Mouse (Mus musculus): ENCODE measurements around the gene Shf. TPM values are rescaled to one million over a fixed set of nuclear protein-coding genes. Genes with fewer than 3 reads are reported as not detected.
"Not testable (repeated sequence)": the region's sequence is repeated elsewhere in the genome, so short reads cannot be mapped to it uniquely, and the experiment has no call there.

Gene Shf
- polyA plus RNA-seq (2014; fragmentation: Nextera tagmentation; extraction: Ambion mirVana) = 10.3 and 11.7 TPM in 2 replicates

GRCm38 (mm10) chr2:122368995-122369739 is at the start of gene Shf:
Gene Shf (minus strand): TSS chr2:122369162.
- Histone ChIP-seq H3K36me3 (ENCODE audit: control insufficient read depth, insufficient read depth, low read length) (no peaks in the 10 kb centered on the region), H3K27me3 (ENCODE audit: control insufficient read depth, insufficient read depth, low read length) (0 out of 2 replicates have a peak, but pooled peaks cover 2% of the 10 kb centered on the region), H3K9me3 (ENCODE audit: control insufficient read depth, low read length) (no peaks in the 10 kb centered on the region), H3K27ac (ENCODE audit: low read depth, low read length) (peak within 1 kb of the TSS; percentile 60), H3K4me1 (replicated peaks; ENCODE audit: control insufficient read depth, insufficient read depth, low read length) (peaks cover 9% of the 10 kb centered on the region; the same call in 1 of the 2 replicates), H3K4me2 (replicated peaks; ENCODE audit: low read depth, low read length) (peak within 1 kb of the TSS; percentile 87), H3K9ac (ENCODE audit: low read depth, low read length) (peak within 1 kb of the TSS; percentile 96), H3K4me3 (ENCODE audit: low read depth, low read length) (peak within 1 kb of the TSS; percentile 93)
- ATAC-seq (ENCODE audit: low FRiP score) (peak; percentile 94), DNase-seq (ENCODE audit: low spot score) (peak; percentile 88)
- under 1% methylated on average over 40 of the region's 54 CpGs for WGBS

DNA sequence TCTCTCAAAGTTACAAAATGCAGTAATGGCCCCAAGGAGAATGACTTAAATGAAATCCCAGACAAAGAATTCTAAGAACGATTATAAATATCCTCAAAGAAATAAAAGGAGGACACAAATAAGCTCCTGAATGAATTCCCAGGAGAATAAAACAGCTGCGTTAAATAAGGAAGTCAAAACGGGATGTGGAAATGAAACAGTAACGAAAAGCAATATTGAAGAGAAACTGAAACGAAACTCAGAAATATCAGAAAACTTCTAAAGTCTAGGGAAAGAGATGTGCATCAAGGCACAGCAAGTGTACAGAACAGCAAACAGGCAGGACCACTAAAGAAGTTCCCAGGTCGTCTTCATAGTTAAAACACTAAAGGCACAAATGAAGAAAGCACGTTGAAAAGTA is 40.0 kb upstream of the Shf start:
- H3K36me3 ChIP-seq (ENCODE audit: control insufficient read depth, insufficient read depth, low read length) = no peaks in the 10 kb centered on the region
- H3K4me2 ChIP-seq (replicated peaks; ENCODE audit: low read depth, low read length) = no peak overlapping the region
- H3K9ac ChIP-seq (ENCODE audit: low read depth, low read length) = no peak overlapping the region
- no peaks in the 10 kb centered on the region for H3K27me3 ChIP-seq (ENCODE audit: control insufficient read depth, insufficient read depth, low read length)
- H3K4me3 ChIP-seq (ENCODE audit: low read depth, low read length) = no peak overlapping the region
- no peak for ATAC-seq (ENCODE audit: low FRiP score)
- no peak for DNase-seq (ENCODE audit: low spot score)
- no peak overlapping the region for H3K27ac ChIP-seq (ENCODE audit: low read depth, low read length)
- WGBS = 85% methylated on average over 7 of the region's 7 CpGs
- no peaks in the 10 kb centered on the region for H3K9me3 ChIP-seq (ENCODE audit: control insufficient read depth, low read length)
- no peaks in the 10 kb centered on the region for H3K4me1 ChIP-seq (replicated peaks; ENCODE audit: control insufficient read depth, insufficient read depth, low read length)

- Histone ChIP-seq H3K27me3 (ENCODE audit: control insufficient read depth, insufficient read depth, low read length) (no peaks in the 10 kb centered on the region), H3K9me3 (ENCODE audit: control insufficient read depth, low read length) (no peaks in the 10 kb centered on the region), H3K9ac (ENCODE audit: low read depth, low read length) (no peak overlapping the region), H3K4me3 (ENCODE audit: low read depth, low read length) (no peak overlapping the region), H3K4me1 (replicated peaks; ENCODE audit: control insufficient read depth, insufficient read depth, low read length) (no peaks in the 10 kb centered on the region), H3K4me2 (replicated peaks; ENCODE audit: low read depth, low read length) (no peak overlapping the region), H3K36me3 (ENCODE audit: control insufficient read depth, insufficient read depth, low read length) (no peaks in the 10 kb centered on the region), H3K27ac (ENCODE audit: low read depth, low read length) (no peak overlapping the region)
- DNase-seq (ENCODE audit: low spot score) (no peak), ATAC-seq (ENCODE audit: low FRiP score) (no peak)
- 89% methylated on average over 2 of the region's 2 CpGs for WGBS
Observed at GRCm38 (mm10) chr2:122407607-122408006, 38.6 kb upstream of the Shf start.

DNA sequence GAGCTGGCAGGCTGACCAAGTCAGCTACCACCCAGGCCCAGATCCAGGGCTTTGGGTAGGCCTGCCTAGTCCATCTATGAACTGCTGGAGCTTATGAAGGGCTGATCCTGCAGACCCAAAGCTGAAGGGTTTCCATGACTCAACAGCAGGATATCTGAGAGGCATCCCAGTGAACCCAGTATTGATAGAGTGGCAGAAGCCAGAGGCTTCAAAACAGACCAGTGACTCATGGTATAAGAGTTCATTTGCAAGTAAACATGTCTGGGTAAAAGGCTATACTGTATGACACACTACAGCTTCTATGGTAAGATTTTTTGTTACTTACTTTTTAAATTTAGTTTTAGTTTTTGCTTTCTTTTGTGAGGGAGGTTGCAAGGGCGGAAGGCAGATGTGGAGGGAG is 27.2 kb upstream of the Shf start:
- WGBS = 96% methylated on average over 1 of the region's 1 CpGs

GRCm38 (mm10) chr2:122387135-122387534 is 18.2 kb upstream of the Shf start:
- not testable (repeated sequence) for H3K36me3 ChIP-seq (ENCODE audit: control insufficient read depth, insufficient read depth, low read length); H3K9me3 ChIP-seq (ENCODE audit: control insufficient read depth, low read length); H3K4me2 ChIP-seq (replicated peaks; ENCODE audit: low read depth, low read length); ATAC-seq (ENCODE audit: low FRiP score); DNase-seq (ENCODE audit: low spot score); H3K27ac ChIP-seq (ENCODE audit: low read depth, low read length); H3K4me1 ChIP-seq (replicated peaks; ENCODE audit: control insufficient read depth, insufficient read depth, low read length); H3K9ac ChIP-seq (ENCODE audit: low read depth, low read length); H3K27me3 ChIP-seq (ENCODE audit: control insufficient read depth, insufficient read depth, low read length); H3K4me3 ChIP-seq (ENCODE audit: low read depth, low read length)
- WGBS = 93% methylated on average over 3 of the region's 3 CpGs

More for the DNA sequence above, 27.2 kb upstream of the Shf start:
- Histone ChIP-seq H3K4me2 (replicated peaks; ENCODE audit: low read depth, low read length) (no peak overlapping the region), H3K27me3 (ENCODE audit: control insufficient read depth, insufficient read depth, low read length) (no peaks in the 10 kb centered on the region), H3K36me3 (ENCODE audit: control insufficient read depth, insufficient read depth, low read length) (no peaks in the 10 kb centered on the region), H3K27ac (ENCODE audit: low read depth, low read length) (no peak overlapping the region), H3K4me1 (replicated peaks; ENCODE audit: control insufficient read depth, insufficient read depth, low read length) (no peaks in the 10 kb centered on the region), H3K4me3 (ENCODE audit: low read depth, low read length) (no peak overlapping the region), H3K9me3 (ENCODE audit: control insufficient read depth, low read length) (no peaks in the 10 kb centered on the region), H3K9ac (ENCODE audit: low read depth, low read length) (no peak overlapping the region)
- ATAC-seq (ENCODE audit: low FRiP score) (no peak), DNase-seq (ENCODE audit: low spot score) (no peak)

DNA sequence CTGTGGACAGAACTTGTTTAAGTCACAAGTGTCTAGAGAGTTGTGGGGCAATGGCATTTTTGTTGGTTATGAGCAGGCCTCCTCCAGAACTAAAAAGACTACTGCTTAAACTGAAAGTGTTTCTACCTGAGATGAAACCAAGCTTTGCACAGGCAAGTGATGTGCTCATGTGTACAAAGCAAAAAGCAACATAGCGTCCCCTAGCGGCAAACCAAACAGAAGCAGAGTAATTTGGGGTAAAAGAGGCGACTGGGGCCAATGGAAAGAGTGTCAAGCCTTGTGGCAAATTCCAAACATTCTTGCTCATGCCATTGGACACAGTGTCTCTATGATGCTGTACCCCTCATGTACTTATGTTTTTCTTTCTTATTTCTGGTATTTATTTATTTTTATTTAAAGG is 16.1 kb upstream of the Shf start:
- H3K36me3 ChIP-seq (ENCODE audit: control insufficient read depth, insufficient read depth, low read length) = no peaks in the 10 kb centered on the region

GRCm38 (mm10) chr2:122382121-122382520 is 13.2 kb upstream of the Shf start:
- H3K9ac ChIP-seq (ENCODE audit: low read depth, low read length) = no peak overlapping the region
- ATAC-seq (ENCODE audit: low FRiP score) = no peak
- WGBS = 84% methylated on average over 6 of the region's 6 CpGs

More for the DNA sequence above, 16.1 kb upstream of the Shf start:
- Histone ChIP-seq H3K27ac (ENCODE audit: low read depth, low read length) (no peak overlapping the region), H3K4me2 (replicated peaks; ENCODE audit: low read depth, low read length) (no peak overlapping the region), H3K9me3 (ENCODE audit: control insufficient read depth, low read length) (no peaks in the 10 kb centered on the region), H3K9ac (ENCODE audit: low read depth, low read length) (no peak overlapping the region), H3K4me3 (ENCODE audit: low read depth, low read length) (no peak overlapping the region), H3K4me1 (replicated peaks; ENCODE audit: control insufficient read depth, insufficient read depth, low read length) (no peaks in the 10 kb centered on the region), H3K27me3 (ENCODE audit: control insufficient read depth, insufficient read depth, low read length) (no peaks in the 10 kb centered on the region)
- ATAC-seq (ENCODE audit: low FRiP score) (no peak), DNase-seq (ENCODE audit: low spot score) (no peak)
- 37% methylated on average over 3 of the region's 3 CpGs for WGBS

DNA sequence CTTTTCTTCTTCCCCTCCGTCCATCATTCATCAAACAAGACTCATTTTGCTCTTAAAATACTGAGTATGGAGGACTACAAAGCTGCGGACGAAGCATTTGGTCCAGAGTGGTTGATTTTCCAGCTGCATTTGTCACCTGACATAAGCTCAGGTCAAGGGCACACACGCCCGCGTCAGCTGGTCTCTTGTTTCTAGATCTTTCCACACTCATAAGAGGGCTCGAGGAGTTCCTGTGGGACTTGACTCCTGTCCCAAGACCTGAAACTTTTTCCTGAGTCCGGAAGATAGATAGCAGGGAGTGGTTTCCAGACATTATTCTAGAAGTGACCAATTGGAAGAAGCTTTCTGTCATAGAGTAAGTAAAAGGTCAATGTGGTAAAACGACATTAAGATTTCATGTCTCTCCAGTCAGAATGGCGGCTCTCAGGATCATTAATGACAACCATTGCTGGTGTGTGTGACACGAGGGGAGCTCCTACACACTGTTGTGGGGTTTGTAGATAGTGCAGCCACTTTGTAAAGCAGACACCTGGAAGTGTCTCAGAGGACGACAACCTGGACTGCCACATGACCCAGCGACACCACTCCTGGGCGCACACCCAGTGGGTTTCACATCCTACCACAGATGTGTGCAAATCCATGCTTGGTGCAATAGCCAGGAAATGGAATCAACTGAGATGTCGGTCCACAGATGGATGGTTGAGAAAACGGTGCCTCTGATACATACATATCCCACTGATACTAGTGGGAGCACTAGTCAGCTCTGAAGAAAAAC is 12.6 kb upstream of the Shf start:
- H3K4me3 ChIP-seq (ENCODE audit: low read depth, low read length) = no peak overlapping the region
- 76% methylated on average over 16 of the region's 16 CpGs for WGBS
- no peak overlapping the region for H3K27ac ChIP-seq (ENCODE audit: low read depth, low read length)
- H3K36me3 ChIP-seq (ENCODE audit: control insufficient read depth, insufficient read depth, low read length) = no peaks in the 10 kb centered on the region
- ATAC-seq (ENCODE audit: low FRiP score) = no peak
- no peaks in the 10 kb centered on the region for H3K9me3 ChIP-seq (ENCODE audit: control insufficient read depth, low read length)
- DNase-seq (ENCODE audit: low spot score) = peak; percentile 6
- no peaks in the 10 kb centered on the region for H3K4me1 ChIP-seq (replicated peaks; ENCODE audit: control insufficient read depth, insufficient read depth, low read length)
- no peak overlapping the region for H3K4me2 ChIP-seq (replicated peaks; ENCODE audit: low read depth, low read length)
- H3K27me3 ChIP-seq (ENCODE audit: control insufficient read depth, insufficient read depth, low read length) = no peaks in the 10 kb centered on the region
- H3K9ac ChIP-seq (ENCODE audit: low read depth, low read length) = no peak overlapping the region

More at GRCm38 (mm10) chr2:122382121-122382520, 13.2 kb upstream of the Shf start:
- no peaks in the 10 kb centered on the region for H3K4me1 ChIP-seq (replicated peaks; ENCODE audit: control insufficient read depth, insufficient read depth, low read length)
- no peaks in the 10 kb centered on the region for H3K27me3 ChIP-seq (ENCODE audit: control insufficient read depth, insufficient read depth, low read length)
- no peaks in the 10 kb centered on the region for H3K36me3 ChIP-seq (ENCODE audit: control insufficient read depth, insufficient read depth, low read length)
- H3K27ac ChIP-seq (ENCODE audit: low read depth, low read length) = no peak overlapping the region
- DNase-seq (ENCODE audit: low spot score) = no peak
- H3K9me3 ChIP-seq (ENCODE audit: control insufficient read depth, low read length) = no peaks in the 10 kb centered on the region
- H3K4me2 ChIP-seq (replicated peaks; ENCODE audit: low read depth, low read length) = no peak overlapping the region
- H3K4me3 ChIP-seq (ENCODE audit: low read depth, low read length) = no peak overlapping the region

All from hindbrain, embryonic 11.5 days (tissue).